ENCODE assay signal across 8 mouse cellular contexts in genomic region chr5:145114071-145114605, GRCm38 (mm10). TPM values are rescaled to one million over a fixed set of nuclear protein-coding genes. Genes with fewer than 3 reads are reported as not detected.
DNase-seq lines count a peak whose midpoint lies in the region; ATAC-seq lines count a peak whose summit lies in the region.

Gene Arpc1b (plus strand): TSS chr5:145114215.

- peak within 1 kb of the TSS; percentile 87 for H3K4me2 ChIP-seq in heart, embryonic 16.5 days (ENCODE audit: low read depth, low read length)
- peak within 1 kb of the TSS; percentile 52 for H3K4me2 ChIP-seq in neural tube, embryonic 14.5 days (ENCODE audit: low read depth, low read length)

- H3K4me1 ChIP-seq in heart, embryonic 16.5 days (ENCODE audit: control insufficient read depth, insufficient read depth, low read length) = peaks cover 8% of the 10 kb centered on the region
- no peaks in the 10 kb centered on the region for H3K4me1 ChIP-seq in neural tube, embryonic 14.5 days (ENCODE audit: control insufficient read depth, insufficient read depth, low read length)

- H3K9ac ChIP-seq in heart, embryonic 16.5 days (ENCODE audit: low read length) = peak within 1 kb of the TSS; percentile 84
- peak within 1 kb of the TSS; percentile 47 for H3K9ac ChIP-seq in neural tube, embryonic 14.5 days (replicated peaks; ENCODE audit: low read depth, low read length)

- peaks cover 5% of the 10 kb centered on the region for H3K36me3 ChIP-seq in heart, embryonic 16.5 days (ENCODE audit: control insufficient read depth, insufficient read depth)
- H3K36me3 ChIP-seq in neural tube, embryonic 14.5 days (ENCODE audit: control insufficient read depth, insufficient read depth, low read length) = peaks cover 13% of the 10 kb centered on the region

- ATAC-seq in erythroblast, adult 5-6 weeks (replicated peaks; ENCODE audit: low FRiP score, poor library complexity, severe bottlenecking) = no peak
- peak; percentile 71 for ATAC-seq in heart, embryonic 16.5 days (replicated peaks; ENCODE audit: extremely low read depth, insufficient read depth, low FRiP score)
- peak; percentile 22; the same call in 1 of the 2 replicates for ATAC-seq in neural tube, embryonic 14.5 days (ENCODE audit: low read depth)

- under 1% methylated on average over 42 of the region's 53 CpGs for WGBS in heart, embryonic 16.5 days
- WGBS in neural tube, embryonic 14.5 days = under 1% methylated on average over 40 of the region's 53 CpGs

- peak; percentile 42 for DNase-seq in right cerebral cortex, postnatal 4 days
- DNase-seq in right cerebral cortex, postnatal 36 days (ENCODE audit: low spot score in 2 of 2) = no peak
- peak; percentile 84 to 91 for DNase-seq in kidney, postnatal 25 days
- DNase-seq in lung, adult 18-20 months = peak; percentile 78 to 79
- DNase-seq in thymus, postnatal 25 days = peak; percentile 73

- H3K4me3 ChIP-seq in heart, embryonic 16.5 days (ENCODE audit: low read length) = peak within 1 kb of the TSS; percentile 74
- H3K4me3 ChIP-seq in neural tube, embryonic 14.5 days (ENCODE audit: low read depth, low read length) = peak within 1 kb of the TSS; percentile 37

- no peaks in the 10 kb centered on the region for H3K9me3 ChIP-seq in heart, embryonic 16.5 days (replicated peaks; ENCODE audit: control insufficient read depth, low read length)
- no peaks in the 10 kb centered on the region for H3K9me3 ChIP-seq in neural tube, embryonic 14.5 days (ENCODE audit: control insufficient read depth, low read length)

- no peaks in the 10 kb centered on the region for H3K27me3 ChIP-seq in heart, embryonic 16.5 days (ENCODE audit: control insufficient read depth, insufficient read depth, low read length)
- H3K27me3 ChIP-seq in neural tube, embryonic 14.5 days (ENCODE audit: control insufficient read depth, insufficient read depth, low read length) = no peaks in the 10 kb centered on the region

- peak within 1 kb of the TSS; percentile 91 for H3K27ac ChIP-seq in heart, embryonic 16.5 days (ENCODE audit: low read length)
- H3K27ac ChIP-seq in neural tube, embryonic 14.5 days (ENCODE audit: low read depth, low read length) = no peak within 1 kb of the TSS

RNA-seq across cellular contexts. Expression of gene Arpc1b, which starts in this region (rescaled TPM):
- 60.5 and 70.8 TPM in 2 replicates for total RNA-seq in erythroblast, adult 5-6 weeks (2015; ENCODE audit: low replicate concordance)
- 46.7 and 74.1 TPM in 2 replicates for total RNA-seq in erythroblast, adult 5-6 weeks (2017; ENCODE audit: low replicate concordance)
- 263 and 300 TPM in 2 replicates for polyA plus RNA-seq in heart, embryonic 16.5 days (2015; fragmentation: Nextera tagmentation; extraction: Ambion mirVana)
- polyA plus RNA-seq in neural tube, embryonic 14.5 days (2014; fragmentation: Nextera tagmentation; extraction: Ambion mirVana) = 14.1 and 41.7 TPM in 2 replicates

Comparison
In these comparisons a context has a peak if more than half of its experiments do, and no peak if none do; other contexts are left out.
1. DNase-seq: peak in right cerebral cortex, postnatal 4 days (single experiment), kidney, postnatal 25 days (2 of 2), lung, adult 18-20 months (2 of 2) and thymus, postnatal 25 days (single experiment); none in right cerebral cortex, postnatal 36 days (0 of 2).